Mouse (Mus musculus): ENCODE data around the gene Mplkip. TPM values are rescaled to one million over a fixed set of nuclear protein-coding genes. Genes with fewer than 3 reads are reported as not detected.

Mplkip gene
- total RNA-seq, 2 experiments from 2014 or later, result 14.4 to 15.8 TPM

Small RNA genes within 50 kb of the gene (microRNA-seq; reads per million reads assigned to microRNA genes)
- 0 reads per million in 2 experiments for gene Mir466i

Other genes with a start within 250 kb of the Mplkip start
- 1 to 10 TPM in 1 of 2 experiments, under 1 TPM in 1; 0.92 to 1.9 TPM for gene Sugct, start 361 bp downstream of the Mplkip start, total RNA-seq (2021)
- 10 to 100 TPM; 49.5 to 51.1 TPM for gene Cdk13, start 109.9 kb downstream of the Mplkip start, total RNA-seq (2021)
- 10 to 100 TPM; 84.0 to 85.6 TPM for gene Rala, start 249.0 kb downstream of the Mplkip start, total RNA-seq (2021)

Measured in left cerebral cortex, postnatal 14 days (tissue).